Mouse (Mus musculus) bone marrow macrophage, adult 2 months (primary cell): Measurements from ENCODE around the gene Kars.

ENCODE experiments used
- CTCF ChIP-seq: IDR thresholded peaks from 2 replicates; pipeline ENCODE4 v1.5.1; 2012; ENCODE audit warnings: low read depth, mild to moderate bottlenecking, low read length, moderate library complexity
- POLR2A ChIP-seq: IDR thresholded peaks from 2 replicates; pipeline ENCODE4 v1.6.1; 2012; ENCODE audit warnings: mild to moderate bottlenecking, low read depth, low read length, borderline replicate concordance

DNA sequence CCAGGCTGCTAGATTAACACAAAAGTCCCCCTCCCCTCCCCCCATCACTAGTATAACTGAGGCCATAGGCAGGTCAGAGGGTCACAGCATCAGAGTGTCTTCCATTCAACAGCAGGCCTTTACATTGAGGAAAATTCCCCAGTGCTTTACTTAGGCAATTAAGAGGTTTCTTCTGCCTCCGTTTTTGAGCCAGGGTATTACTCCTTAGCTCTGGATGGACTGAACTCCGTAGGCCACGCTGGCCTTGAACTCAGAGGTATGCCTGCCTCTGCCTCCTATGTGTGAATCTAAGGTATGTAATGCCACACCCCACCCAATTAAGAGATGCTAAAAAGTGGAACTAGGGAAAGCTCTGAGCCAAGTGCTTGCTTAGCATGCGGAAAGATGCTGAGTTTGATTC lies 47.6 kb downstream of the Kars start:
- TF ChIP-seq POLR2A (no peak), CTCF (no peak)
